ENCODE assay signal across 10 mouse cellular contexts in the genomic region with DNA sequence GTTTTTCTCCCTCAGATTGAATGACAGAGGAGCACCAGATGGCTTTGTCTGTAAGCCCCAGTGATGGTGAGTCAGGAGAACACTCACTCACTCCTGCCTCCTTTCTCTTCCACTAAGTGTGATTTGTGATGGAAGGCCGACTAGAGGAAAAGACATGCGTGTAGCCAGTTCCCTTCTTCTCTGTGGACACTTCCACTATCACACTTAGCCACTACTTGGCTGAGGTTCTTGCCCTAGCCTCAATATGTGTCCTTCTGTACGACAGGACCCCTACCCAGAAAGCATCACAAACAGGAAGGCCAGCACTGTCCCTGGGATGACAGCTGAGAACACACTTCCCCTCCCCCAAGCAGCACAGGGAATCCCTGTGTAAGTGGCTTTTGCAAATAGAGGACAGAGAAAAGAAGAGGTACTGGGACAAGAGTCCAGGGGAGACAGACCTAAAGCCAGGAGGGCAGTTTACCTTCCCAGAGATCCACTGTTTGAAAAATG. TPM values are rescaled to one million over a fixed set of nuclear protein-coding genes. Genes with fewer than 3 reads are reported as not detected.
DNase-seq lines count a peak whose midpoint lies in the region; ATAC-seq lines count a peak whose summit lies in the region.
"Had no signal": no experiment of that assay in that cellular context is flagged by ENCODE, and none has a peak within 500 bp of the region (broad histone marks: within the 10 kb centered on the region; RNA-seq: fewer than 3 reads in every experiment).

No protein-coding gene starts in this region.

- no peak for DNase-seq in frontal cortex, postnatal 14 days (ENCODE audit: low spot score in 2 of 2)
- DNase-seq in cerebellum, postnatal 14 days: peak; percentile 64 to 67
- DNase-seq in hindbrain, embryonic 11.5 days (ENCODE audit: low spot score): peak; percentile 38
- DNase-seq in midbrain, embryonic 14.5 days: peak; percentile 56
- DNase-seq in c-Kit-positive CD71-positive TER-119-positive erythroid progenitor cells, embryonic 14.5 days (ENCODE audit: low spot score): no peak
- no peak for DNase-seq in adrenal gland, postnatal 14 days
- DNase-seq: gastrocnemius, postnatal 10 days had no signal

- peak overlapping the region; percentile 66 for H3K4me2 ChIP-seq in hindbrain, embryonic 11.5 days (replicated peaks; ENCODE audit: low read depth, low read length)
- H3K4me2 ChIP-seq in midbrain, embryonic 14.5 days (ENCODE audit: low read length): peak overlapping the region; percentile 69
- H3K4me2 ChIP-seq in kidney, embryonic 14.5 days (replicated peaks; ENCODE audit: low read depth, low read length): no peak overlapping the region
- H3K4me2 ChIP-seq: limb, embryonic 15.5 days had no signal

- peak overlapping the region; percentile 91 for H3K27ac ChIP-seq in hindbrain, embryonic 11.5 days (ENCODE audit: low read depth, low read length)
- peak overlapping the region; percentile 96 for H3K27ac ChIP-seq in midbrain, embryonic 14.5 days (replicated peaks; ENCODE audit: low read depth, low read length)
- H3K27ac ChIP-seq in kidney, embryonic 14.5 days (ENCODE audit: low read depth, low read length): no peak overlapping the region
- H3K27ac ChIP-seq: limb, embryonic 15.5 days had no signal

- peak overlapping the region; percentile 50 for H3K4me3 ChIP-seq in hindbrain, embryonic 11.5 days (ENCODE audit: low read depth, low read length)
- H3K4me3 ChIP-seq in midbrain, embryonic 14.5 days (replicated peaks; ENCODE audit: low read depth, low read length): peak overlapping the region; percentile 54
- H3K4me3 ChIP-seq in kidney, embryonic 14.5 days (ENCODE audit: low read length): no peak overlapping the region
- H3K4me3 ChIP-seq: limb, embryonic 15.5 days had no signal

- peak overlapping the region; percentile 72 for H3K9ac ChIP-seq in hindbrain, embryonic 11.5 days (ENCODE audit: low read depth, low read length)
- H3K9ac ChIP-seq in midbrain, embryonic 14.5 days (replicated peaks; ENCODE audit: low read length): peak overlapping the region; percentile 81
- no peak overlapping the region for H3K9ac ChIP-seq in kidney, embryonic 14.5 days (ENCODE audit: low read depth, low read length)
- H3K9ac ChIP-seq: limb, embryonic 15.5 days had no signal

- ATAC-seq in frontal cortex, adult (ENCODE audit: low TSS enrichment): peak; percentile 56
- 0 out of 2 replicates have a peak, but pooled peaks have one; percentile 8 for ATAC-seq in hindbrain, embryonic 11.5 days (ENCODE audit: low FRiP score)
- ATAC-seq in midbrain, embryonic 14.5 days (ENCODE audit: low FRiP score, low TSS enrichment): no peak
- ATAC-seq in kidney, embryonic 14.5 days (ENCODE audit: low FRiP score, low TSS enrichment): no peak

- 58% methylated on average over 3 of the region's 3 CpGs for WGBS in hindbrain, embryonic 11.5 days
- 39% methylated on average over 3 of the region's 3 CpGs for WGBS in midbrain, embryonic 14.5 days
- WGBS in kidney, embryonic 14.5 days: 76% methylated on average over 3 of the region's 3 CpGs

- no peaks in the 10 kb centered on the region for H3K27me3 ChIP-seq in hindbrain, embryonic 11.5 days (ENCODE audit: control insufficient read depth, insufficient read depth, low read length)
- no peaks in the 10 kb centered on the region for H3K27me3 ChIP-seq in midbrain, embryonic 14.5 days (ENCODE audit: control insufficient read depth, insufficient read depth, low read length)
- no peaks in the 10 kb centered on the region for H3K27me3 ChIP-seq in kidney, embryonic 14.5 days (ENCODE audit: control insufficient read depth, insufficient read depth, low read length)

- H3K9me3 ChIP-seq in hindbrain, embryonic 11.5 days (ENCODE audit: control insufficient read depth, low read length): no peaks in the 10 kb centered on the region
- H3K9me3 ChIP-seq in midbrain, embryonic 14.5 days (ENCODE audit: control insufficient read depth, low read length): no peaks in the 10 kb centered on the region
- no peaks in the 10 kb centered on the region for H3K9me3 ChIP-seq in kidney, embryonic 14.5 days (ENCODE audit: control insufficient read depth, low read length)
- H3K9me3 ChIP-seq: limb, embryonic 15.5 days had no signal

- peaks cover 8% of the 10 kb centered on the region for H3K36me3 ChIP-seq in hindbrain, embryonic 11.5 days (ENCODE audit: control insufficient read depth, insufficient read depth, low read length)
- peaks cover 39% of the 10 kb centered on the region for H3K36me3 ChIP-seq in midbrain, embryonic 14.5 days (ENCODE audit: control insufficient read depth, insufficient read depth, low read length)
- no peaks in the 10 kb centered on the region for H3K36me3 ChIP-seq in kidney, embryonic 14.5 days (ENCODE audit: control insufficient read depth, insufficient read depth, low read length)

- peaks cover 2% of the 10 kb centered on the region; the same call in 1 of the 2 replicates for H3K4me1 ChIP-seq in hindbrain, embryonic 11.5 days (replicated peaks; ENCODE audit: control insufficient read depth, insufficient read depth, low read length)
- peaks cover 42% of the 10 kb centered on the region for H3K4me1 ChIP-seq in midbrain, embryonic 14.5 days (ENCODE audit: control insufficient read depth, insufficient read depth, low read length)
- peaks cover 3% of the 10 kb centered on the region; the same call in 1 of the 2 replicates for H3K4me1 ChIP-seq in kidney, embryonic 14.5 days (ENCODE audit: control insufficient read depth, insufficient read depth, low read length)

RNA-seq across cellular contexts. Expression of a gene that starts 1.9 kb away (rescaled TPM):
- 410 and 447 TPM in 2 replicates for polyA plus RNA-seq in hindbrain, embryonic 11.5 days (2014; fragmentation: Nextera tagmentation; extraction: Ambion mirVana)
- 444 and 478 TPM in 2 replicates for polyA plus RNA-seq in midbrain, embryonic 14.5 days (2014; fragmentation: Nextera tagmentation; extraction: Ambion mirVana)
- polyA plus RNA-seq in kidney, embryonic 14.5 days (2014; fragmentation: Nextera tagmentation; extraction: Ambion mirVana): 8.0 and 8.5 TPM in 2 replicates
- 4.1 and 7.3 TPM in 2 replicates for total RNA-seq in adrenal gland, postnatal 14 days (2021)

RNA-seq across cellular contexts. Expression of a gene that starts 20.2 kb away (rescaled TPM):
- 44.5 and 46.2 TPM in 2 replicates for polyA plus RNA-seq in hindbrain, embryonic 11.5 days (2014; fragmentation: Nextera tagmentation; extraction: Ambion mirVana)
- polyA plus RNA-seq in midbrain, embryonic 14.5 days (2014; fragmentation: Nextera tagmentation; extraction: Ambion mirVana): 43.8 and 44.6 TPM in 2 replicates
- 36.5 and 38.8 TPM in 2 replicates for polyA plus RNA-seq in kidney, embryonic 14.5 days (2014; fragmentation: Nextera tagmentation; extraction: Ambion mirVana)
- 25.0 and 25.9 TPM in 2 replicates for total RNA-seq in adrenal gland, postnatal 14 days (2021)

RNA-seq across cellular contexts. Expression of a gene that starts 29.0 kb away (rescaled TPM):
- 0.43 and 0.99 TPM in 2 replicates for polyA plus RNA-seq in hindbrain, embryonic 11.5 days (2014; fragmentation: Nextera tagmentation; extraction: Ambion mirVana)
- 0.29 and 0.32 TPM in 2 replicates for polyA plus RNA-seq in midbrain, embryonic 14.5 days (2014; fragmentation: Nextera tagmentation; extraction: Ambion mirVana)
- polyA plus RNA-seq in kidney, embryonic 14.5 days (2014; fragmentation: Nextera tagmentation; extraction: Ambion mirVana): not detected in 2 replicates
- 0.19 and 1.2 TPM in 2 replicates for total RNA-seq in adrenal gland, postnatal 14 days (2021)
- total RNA-seq: gastrocnemius, postnatal 10 days had no signal

Comparison
In these comparisons a context has a peak if more than half of its experiments do, and no peak if none do; other contexts are left out.
1. ATAC-seq: peak in frontal cortex, adult (single experiment) and hindbrain, embryonic 11.5 days (single experiment); none in midbrain, embryonic 14.5 days (single experiment) and kidney, embryonic 14.5 days (single experiment).
2. DNase-seq: peak in cerebellum, postnatal 14 days (2 of 2), hindbrain, embryonic 11.5 days (single experiment) and midbrain, embryonic 14.5 days (single experiment); none in frontal cortex, postnatal 14 days (0 of 2), c-Kit-positive CD71-positive TER-119-positive erythroid progenitor cells, embryonic 14.5 days (single experiment) and adrenal gland, postnatal 14 days (single experiment).
3. RNA of a gene that starts 1.9 kb away (polyA plus RNA-seq): 444 to 478 TPM in midbrain, embryonic 14.5 days and 410 to 447 TPM in hindbrain, embryonic 11.5 days; 8.0 to 8.5 TPM in kidney, embryonic 14.5 days; every median in the first group is over 10 times any median in the second.